Mouse (Mus musculus) lung, postnatal 0 days (tissue): ENCODE results near the gene Clca2. TPM values are rescaled to one million over a fixed set of nuclear protein-coding genes. Genes with fewer than 3 reads are reported as not detected.
"Not testable (repeated sequence)": the region's sequence is repeated elsewhere in the genome, so short reads cannot be mapped to it uniquely, and the experiment has no call there.

Source experiments
- ATAC-seq: fragments of 200-750 bp; cut with Nextera tagmentation; 2 replicates; pipeline ENCODE4 v1.8.0; 2017; ENCODE audit warnings: moderate library complexity
- DNase-seq: peaks from one replicate; pipeline ENCODE4 v3.0.0-alpha.2; 2016; ENCODE audit warnings: low spot score
- H3K27ac ChIP-seq: fragments of 300-500 bp; sonication (generic); 2 replicates; pipeline ENCODE4 v1.5.1; 2014; ENCODE audit warnings: antibody characterized with exemption, mild to moderate bottlenecking, low read length, mixed read lengths
- H3K27me3 ChIP-seq: fragments of 300-500 bp; sonication (generic); replicated peaks from 2 replicates; pipeline ENCODE4 v1.6.1; 2014; ENCODE audit warnings: low read length, mixed read lengths; ENCODE audit not compliant: insufficient read depth
- H3K36me3 ChIP-seq: fragments of 300-500 bp; sonication (generic); 2 replicates; pipeline ENCODE4 v1.6.1; 2014; ENCODE audit warnings: low read length, mixed read lengths; ENCODE audit not compliant: insufficient read depth
- H3K4me1 ChIP-seq: fragments of 300-500 bp; sonication (generic); 2 replicates; pipeline ENCODE4 v1.6.1; 2014; ENCODE audit warnings: antibody characterized with exemption, low read depth, low read length, mixed read lengths; ENCODE audit not compliant: insufficient read depth
- H3K4me2 ChIP-seq: fragments of 300-500 bp; sonication (generic); replicated peaks from 2 replicates; pipeline ENCODE4 v1.6.1; 2014; ENCODE audit warnings: low read depth, mild to moderate bottlenecking, low read length, moderate library complexity, mixed read lengths
- H3K4me3 ChIP-seq: fragments of 300-500 bp; sonication (generic); 2 replicates; pipeline ENCODE4 v1.5.1; 2014; ENCODE audit warnings: low read depth, low read length
- H3K9ac ChIP-seq: fragments of 300-500 bp; sonication (generic); replicated peaks from 2 replicates; pipeline ENCODE4 v1.6.1; 2014; ENCODE audit warnings: low read depth, mild to moderate bottlenecking
- H3K9me3 ChIP-seq: fragments of 300-500 bp; sonication (generic); 2 replicates; pipeline ENCODE4 v1.6.1; 2016; ENCODE audit warnings: low read length, mixed read lengths
- CTCF ChIP-seq: IDR thresholded peaks from 2 replicates; pipeline ENCODE4 v1.5.1; 2016; ENCODE audit warnings: antibody characterized with exemption, mild to moderate bottlenecking
- EP300 ChIP-seq: IDR thresholded peaks from 2 replicates; pipeline ENCODE4 v1.6.1; 2016; ENCODE audit warnings: antibody characterized with exemption, mild to moderate bottlenecking, control low read depth
- WGBS: fragments of 180-500 bp; shearing (Covaris S2); extraction: QIAGEN DNeasy Blood & Tissue Kit; methylation state at CpG from one replicate; pipeline ENCODE4 v1.1.7; 2014; 5-methylcytosine and 5-hydroxymethylcytosine counted together
- polyA plus RNA-seq: library from polyadenylated mRNA; unstranded; fragments of >200 nt; fragmentation: Nextera tagmentation; extraction: Ambion mirVana; gene quantifications from 2 replicates; pipeline ENCODE4 v1.2.1, GENCODE M21; 2015

Gene Clca2
- polyA plus RNA-seq, 1 experiment from 2014 or later, result 0.16 TPM

DNA sequence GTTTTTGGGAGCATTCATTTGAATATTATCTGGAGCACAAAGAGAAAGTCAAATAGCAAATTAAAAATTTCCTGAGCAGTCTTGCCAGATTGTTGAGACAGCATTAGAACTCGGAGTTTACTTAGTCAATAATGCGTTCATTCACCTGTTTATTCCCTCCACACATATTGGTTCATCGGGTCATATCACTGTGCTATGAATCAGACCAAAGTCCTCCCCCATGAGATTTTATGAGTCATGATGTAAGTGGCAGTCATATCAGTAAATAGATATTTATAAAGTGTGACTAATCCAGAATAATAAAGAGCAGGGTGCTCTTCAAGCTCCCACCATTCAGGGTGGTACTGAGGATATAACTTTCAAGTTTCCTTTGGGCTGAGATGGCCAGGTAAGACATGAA lies 26.9 kb downstream of the Clca2 start:
- H3K27ac ChIP-seq, result no peak overlapping the region
- H3K4me2 ChIP-seq, result no peak overlapping the region
- no peaks in the 10 kb centered on the region for H3K27me3 ChIP-seq
- ATAC-seq (no peak), DNase-seq (no peak)
- TF ChIP-seq EP300 (no peak), CTCF (no peak)
- H3K9ac ChIP-seq, result no peak overlapping the region
- H3K9me3 ChIP-seq, result no peaks in the 10 kb centered on the region
- no peaks in the 10 kb centered on the region for H3K4me1 ChIP-seq
- H3K36me3 ChIP-seq, result no peaks in the 10 kb centered on the region
- H3K4me3 ChIP-seq, result no peak overlapping the region
- WGBS, result 89% methylated on average over 3 of the region's 3 CpGs

DNA sequence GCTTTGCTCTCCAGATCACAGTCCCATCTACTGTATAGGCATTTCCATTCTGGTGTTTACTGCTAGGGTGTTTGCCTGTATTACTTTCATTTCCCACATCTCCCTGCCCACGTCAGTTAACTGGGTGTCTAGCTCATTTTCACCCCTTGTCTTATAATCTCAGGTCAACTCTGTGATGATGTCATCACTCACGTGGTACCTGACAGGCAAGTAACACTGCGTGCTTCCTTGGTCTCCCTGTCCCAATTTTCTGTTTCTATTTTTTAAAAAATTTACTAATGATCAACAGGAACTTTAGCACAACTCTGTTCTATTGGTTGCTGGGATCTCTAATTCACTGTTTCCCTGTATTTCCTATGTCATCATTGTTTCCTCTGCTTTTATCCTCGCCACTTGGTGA lies 30.3 kb downstream of the Clca2 start:
- WGBS, result 59% methylated on average over 4 of the region's 4 CpGs
- TF ChIP-seq CTCF (no peak), EP300 (no peak)
- H3K9ac ChIP-seq, result no peak overlapping the region

DNA sequence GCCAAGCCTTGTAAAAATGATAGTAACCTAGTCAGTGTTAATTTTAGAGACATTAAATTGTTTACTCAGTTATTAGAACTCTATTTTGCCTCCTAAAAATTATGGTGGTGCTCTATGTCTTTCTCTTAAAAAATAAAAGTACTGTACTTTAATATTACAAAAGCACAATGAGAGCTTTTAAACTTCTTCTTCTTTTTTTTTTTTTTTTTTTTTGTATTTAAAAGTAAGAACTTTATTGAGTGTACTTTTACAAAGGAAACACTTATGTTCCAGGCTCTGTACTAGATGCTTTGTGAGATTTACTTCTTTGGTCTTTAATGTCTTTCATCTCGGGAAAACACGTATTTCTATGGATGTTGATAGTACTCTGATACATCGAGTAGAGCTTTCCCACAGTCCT lies 44.1 kb downstream of the Clca2 start:
- not testable (repeated sequence) for H3K36me3 ChIP-seq, H3K4me3 ChIP-seq, H3K4me2 ChIP-seq, H3K27me3 ChIP-seq, H3K9ac ChIP-seq, H3K4me1 ChIP-seq, H3K27ac ChIP-seq, DNase-seq, ATAC-seq, H3K9me3 ChIP-seq
- 91% methylated on average over 3 of the region's 3 CpGs for WGBS

More for the DNA sequence above, 30.3 kb downstream of the Clca2 start:
- Histone ChIP-seq H3K9me3 (no peaks in the 10 kb centered on the region), H3K27me3 (no peaks in the 10 kb centered on the region), H3K27ac (no peak overlapping the region), H3K36me3 (no peaks in the 10 kb centered on the region), H3K4me2 (no peak overlapping the region), H3K4me3 (no peak overlapping the region), H3K4me1 (no peaks in the 10 kb centered on the region)
- DNase-seq (no peak), ATAC-seq (no peak)

DNA sequence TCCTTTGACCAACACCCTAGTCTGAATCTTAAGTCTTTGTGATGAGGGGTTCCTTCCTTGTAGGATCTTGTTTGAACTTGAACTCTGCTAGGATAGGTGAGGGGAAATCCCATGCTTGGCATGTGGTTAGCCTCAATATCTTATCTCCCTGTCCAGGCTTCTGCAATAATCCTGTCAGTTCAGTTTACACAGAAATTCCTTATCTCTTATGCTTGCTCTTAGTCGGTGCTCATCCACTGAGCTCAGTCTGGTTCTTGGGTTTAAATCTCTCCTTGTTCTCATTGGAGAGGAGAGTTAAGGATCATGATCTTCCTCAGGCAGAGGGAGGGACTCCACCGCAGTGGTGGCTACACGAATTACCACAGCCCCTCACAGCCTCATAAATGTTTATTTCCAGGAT lies 49.4 kb downstream of the Clca2 start:
- ATAC-seq (no peak), DNase-seq (no peak)
- Histone ChIP-seq H3K36me3 (no peaks in the 10 kb centered on the region), H3K9ac (no peak overlapping the region), H3K4me2 (no peak overlapping the region), H3K27me3 (no peaks in the 10 kb centered on the region), H3K9me3 (no peaks in the 10 kb centered on the region), H3K4me1 (no peaks in the 10 kb centered on the region), H3K27ac (no peak overlapping the region), H3K4me3 (no peak overlapping the region)
- WGBS, result 23% methylated on average over 3 of the region's 3 CpGs
- TF ChIP-seq EP300, result no peak
- TF ChIP-seq CTCF, result no peak

DNA sequence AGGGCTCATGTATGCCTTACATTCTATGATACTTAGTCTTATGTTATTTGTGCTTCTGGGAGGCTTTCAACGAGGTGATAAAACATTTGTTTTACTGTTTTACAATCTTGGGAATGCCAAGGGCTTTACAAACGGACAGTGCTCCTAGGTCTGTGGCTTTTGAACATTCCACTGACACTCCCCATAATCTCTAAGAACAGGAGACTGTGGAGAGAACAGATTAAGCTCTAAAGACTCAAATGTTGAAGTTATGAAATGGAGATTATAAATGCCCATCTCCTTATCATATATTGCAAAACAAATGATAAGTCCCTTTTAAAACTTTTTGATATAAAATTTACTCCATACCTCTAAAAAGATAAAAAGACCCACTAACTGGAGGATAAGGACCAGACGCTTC lies 60.4 kb downstream of the Clca2 start:
- H3K4me3 ChIP-seq, result no peak overlapping the region
- TF ChIP-seq CTCF (no peak), EP300 (no peak)
- no peaks in the 10 kb centered on the region for H3K9me3 ChIP-seq
- 32% methylated on average over 3 of the region's 3 CpGs for WGBS
- no peak overlapping the region for H3K9ac ChIP-seq
- no peaks in the 10 kb centered on the region for H3K4me1 ChIP-seq
- H3K27me3 ChIP-seq, result no peaks in the 10 kb centered on the region
- no peak overlapping the region for H3K27ac ChIP-seq
- DNase-seq (no peak), ATAC-seq (no peak)
- no peak overlapping the region for H3K4me2 ChIP-seq
- H3K36me3 ChIP-seq, result no peaks in the 10 kb centered on the region

DNA sequence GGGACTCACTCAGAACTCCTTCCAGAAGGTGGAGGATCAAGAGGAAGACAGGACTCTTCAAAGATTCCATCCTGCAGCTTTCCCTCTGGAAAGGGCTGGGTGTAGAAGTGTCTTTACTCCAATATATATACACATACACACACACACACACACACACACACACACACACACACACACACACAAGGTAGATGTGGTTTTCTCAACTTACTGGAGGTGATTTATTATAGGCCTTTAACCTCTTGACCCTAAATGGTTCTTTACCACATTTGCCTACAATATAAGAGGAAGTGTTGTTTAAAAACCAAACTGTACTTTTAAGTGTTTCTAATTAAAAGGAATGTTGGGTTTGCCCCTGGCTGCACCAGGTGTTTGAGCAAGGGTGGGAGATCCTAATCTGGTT lies 66.6 kb downstream of the Clca2 start, which contains the start of gene Clca1:
Gene Clca1, minus strand, starts transcription at position 101 of the 400 bp plus-strand sequence.
- DNase-seq, result no peak
- TF ChIP-seq CTCF, result no peak
- no peak for TF ChIP-seq EP300
- Histone ChIP-seq H3K9me3 (no peaks in the 10 kb centered on the region), H3K9ac (no peak within 1 kb of the TSS), H3K4me1 (no peaks in the 10 kb centered on the region), H3K4me3 (no peak within 1 kb of the TSS), H3K27me3 (no peaks in the 10 kb centered on the region), H3K27ac (no peak within 1 kb of the TSS), H3K4me2 (no peak within 1 kb of the TSS), H3K36me3 (no peaks in the 10 kb centered on the region)
- ATAC-seq, result no peak

DNA sequence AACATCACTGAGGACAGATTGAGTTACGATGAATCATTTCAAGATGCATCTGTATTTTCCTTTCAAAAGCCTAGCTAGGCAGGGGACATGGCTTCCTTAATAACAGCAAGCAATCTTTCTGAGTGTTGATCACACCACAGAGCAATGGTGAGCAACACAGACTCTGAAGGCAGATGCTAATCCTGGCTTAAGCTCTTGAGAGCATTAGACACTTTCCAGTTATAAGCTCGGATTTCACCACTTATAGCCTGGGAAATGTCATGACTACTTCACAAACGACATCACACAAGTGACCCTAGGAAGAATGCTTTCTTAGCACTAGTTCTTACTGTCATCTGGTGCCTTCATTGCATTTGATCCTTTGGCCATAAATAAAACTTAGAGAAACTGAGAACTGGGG lies 71.2 kb downstream of the Clca2 start:
- no peak overlapping the region for H3K27ac ChIP-seq
- H3K4me3 ChIP-seq, result no peak overlapping the region
- H3K4me1 ChIP-seq, result no peaks in the 10 kb centered on the region
- H3K36me3 ChIP-seq, result no peaks in the 10 kb centered on the region
- no peak overlapping the region for H3K9ac ChIP-seq
- TF ChIP-seq CTCF (no peak), EP300 (no peak)
- no peak for DNase-seq
- WGBS, result 65% methylated on average over 3 of the region's 3 CpGs
- no peaks in the 10 kb centered on the region for H3K27me3 ChIP-seq
- no peaks in the 10 kb centered on the region for H3K9me3 ChIP-seq
- no peak overlapping the region for H3K4me2 ChIP-seq
- no peak for ATAC-seq
